Mouse (Mus musculus) right cerebral cortex, adult 2 months (tissue): ENCODE data around the gene Zfp599.

Source experiments
- DNase-seq, 2 experiments: peaks; one replicate each; pipeline ENCODE4 v3.0.0; 2021 to 2022; ENCODE audit warnings: low spot score in 2 of 2

The Zfp599 gene

DNA sequence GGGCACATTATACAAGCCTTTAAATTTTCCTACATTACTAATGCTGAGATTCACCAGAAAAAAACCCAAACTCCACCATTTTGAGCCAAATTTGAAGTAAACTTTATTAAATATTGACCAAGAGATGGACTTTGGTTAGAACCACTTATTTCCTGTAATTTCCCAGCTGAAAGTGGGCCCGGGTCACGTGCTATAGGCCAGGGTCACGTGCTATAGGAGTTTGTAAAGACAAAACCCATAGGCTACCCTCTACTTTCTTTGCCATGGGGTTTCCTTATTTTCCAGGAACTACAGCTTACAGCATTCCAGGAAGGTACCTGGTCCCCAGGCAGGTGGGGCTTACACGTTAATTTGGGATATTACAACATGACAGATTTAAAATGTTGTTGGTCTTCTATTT, 35.6 kb downstream of the Zfp599 start:
- no peak for DNase-seq

DNA sequence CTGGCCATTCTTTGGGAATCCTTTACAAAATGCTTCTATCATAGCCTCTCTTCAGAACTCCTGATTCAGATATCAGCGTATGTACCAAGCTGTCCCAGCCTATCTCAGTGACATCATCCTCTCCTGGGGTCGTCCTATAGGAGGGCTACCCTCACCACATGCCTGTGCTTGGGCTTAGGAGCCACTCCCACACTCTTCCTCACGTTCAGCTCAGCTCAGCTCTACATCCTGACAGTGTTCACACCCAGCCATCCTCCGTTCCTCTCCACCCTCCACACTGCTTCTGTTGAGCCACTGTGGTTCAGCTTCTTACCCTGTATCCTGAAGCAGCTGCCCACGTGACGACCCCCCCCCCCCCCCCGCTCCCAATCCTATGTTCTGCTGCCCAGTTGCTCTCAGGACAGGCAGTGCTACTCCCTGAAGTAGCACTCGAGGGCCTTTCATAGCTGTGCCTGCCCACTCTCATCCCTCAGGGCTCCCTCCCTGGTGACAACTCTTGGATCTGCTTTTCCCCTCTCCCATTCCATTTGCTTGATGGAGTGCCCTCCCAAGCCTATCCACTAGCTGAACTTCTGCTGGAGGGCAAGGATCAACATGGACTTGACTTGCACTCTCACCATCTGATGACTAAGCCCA, 41.7 kb downstream of the Zfp599 start:
- DNase-seq, result no peak

DNA sequence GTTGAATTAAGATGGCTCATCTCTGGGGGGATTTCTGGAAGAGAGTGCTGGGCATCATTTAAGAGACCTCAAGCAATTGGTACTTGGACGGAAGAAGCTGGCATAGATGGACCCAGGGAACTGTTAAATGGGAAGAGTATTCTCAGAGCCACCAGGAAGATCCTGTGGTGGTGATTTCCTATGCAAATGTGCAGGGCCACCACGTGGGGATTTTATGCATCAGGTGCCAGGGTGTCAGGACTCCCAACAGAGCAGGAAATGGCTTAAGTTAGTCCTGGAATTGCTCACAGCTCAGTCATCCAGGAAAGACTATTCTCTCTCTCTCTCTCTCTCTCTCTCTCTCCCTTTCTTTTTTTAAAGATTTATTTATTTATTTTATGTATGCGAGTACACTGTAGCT, 43.0 kb downstream of the Zfp599 start:
- no peak for DNase-seq

DNA sequence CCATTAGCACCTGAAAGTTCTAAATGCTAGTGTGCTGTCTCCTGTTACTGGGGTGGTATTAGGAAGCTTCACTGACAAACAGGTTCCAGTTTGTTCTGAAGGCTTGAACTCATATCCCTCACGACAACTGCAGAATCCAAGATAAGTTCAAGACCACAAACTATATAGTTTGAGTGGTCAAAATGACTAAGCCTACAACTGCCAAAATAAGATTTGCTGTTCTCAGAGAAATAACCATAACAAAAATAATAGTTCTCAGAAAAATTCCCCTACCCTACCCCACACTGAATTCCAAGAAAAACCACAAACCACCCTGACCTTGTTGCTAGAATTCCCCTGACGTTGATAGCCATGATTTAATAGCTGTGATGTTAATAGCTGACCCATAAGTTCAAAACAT, 45.1 kb downstream of the Zfp599 start:
- no peak for DNase-seq

DNA sequence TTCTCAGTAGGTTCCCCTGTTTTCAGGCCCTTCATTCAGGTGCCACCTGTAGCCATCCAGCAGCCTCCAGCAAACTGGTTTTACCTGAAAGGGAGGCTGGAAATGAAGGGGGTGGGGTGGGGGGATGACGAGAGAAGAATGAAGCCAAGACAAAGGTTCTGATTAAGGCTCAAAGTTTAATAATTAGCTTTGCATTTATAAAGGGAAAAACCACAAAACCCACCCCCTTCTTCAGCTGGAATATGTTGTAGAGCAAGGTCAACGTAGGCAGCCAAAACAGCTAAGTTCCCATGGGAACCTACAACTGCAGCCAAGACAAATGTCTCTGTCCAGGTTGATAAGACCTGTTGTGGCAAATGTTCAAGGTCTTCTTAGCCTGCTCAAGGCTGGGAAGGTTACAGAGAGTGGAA, 45.9 kb downstream of the Zfp599 start:
- DNase-seq, result no peak
